12 mouse cellular contexts compared by ENCODE assay signal in the genomic region with DNA sequence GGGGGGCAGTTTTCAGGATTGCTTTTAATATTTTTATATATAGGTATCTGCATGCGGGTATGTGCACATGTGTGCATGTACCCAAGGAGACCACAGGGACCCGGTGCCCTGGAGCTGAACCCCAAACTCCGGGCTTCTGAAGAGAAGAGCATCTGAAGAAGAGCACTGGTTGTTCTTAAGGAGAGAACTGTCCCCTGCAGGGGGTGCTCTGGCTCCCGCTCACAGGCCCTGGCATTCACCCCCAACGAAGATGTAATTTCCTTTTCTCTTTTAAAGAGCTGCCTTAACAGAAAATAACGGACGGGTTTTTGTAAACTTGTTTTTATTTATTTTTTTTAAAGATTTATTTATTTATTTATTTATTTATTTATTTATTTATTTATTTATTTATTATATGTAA. TPM values are rescaled to one million over a fixed set of nuclear protein-coding genes. Genes with fewer than 3 reads are reported as not detected.
DNase-seq lines count a peak whose midpoint lies in the region; ATAC-seq and TF ChIP-seq lines count a peak whose summit lies in the region.
"Had no signal": no experiment of that assay in that cellular context is flagged by ENCODE, and none has a peak within 500 bp of the region (broad histone marks: within the 10 kb centered on the region; RNA-seq: fewer than 3 reads in every experiment).

No protein-coding gene starts in this region.

- no peak overlapping the region for H3K4me3 ChIP-seq in kidney, postnatal 0 days (replicated peaks; ENCODE audit: low read depth, low read length)
- H3K4me3 ChIP-seq: embryonic facial prominence, embryonic 15.5 days; heart, embryonic 13.5 days; hindbrain, embryonic 13.5 days; liver, embryonic 15.5 days; stomach, embryonic 15.5 days had no signal

- 69% methylated on average over 7 of the region's 7 CpGs for WGBS in kidney, postnatal 0 days

- H3K9ac ChIP-seq in kidney, postnatal 0 days (ENCODE audit: low read depth, low read length), result no peak overlapping the region
- H3K9ac ChIP-seq: embryonic facial prominence, embryonic 15.5 days; heart, embryonic 13.5 days; hindbrain, embryonic 13.5 days; liver, embryonic 15.5 days; stomach, embryonic 15.5 days had no signal

- H3K9me3 ChIP-seq in kidney, postnatal 0 days (replicated peaks; ENCODE audit: low read length), result no peaks in the 10 kb centered on the region
- H3K9me3 ChIP-seq: embryonic facial prominence, embryonic 15.5 days; heart, embryonic 13.5 days; hindbrain, embryonic 13.5 days; liver, embryonic 15.5 days; stomach, embryonic 15.5 days had no signal

- no peak for ATAC-seq in kidney, postnatal 0 days (replicated peaks; ENCODE audit: low FRiP score, low read depth)

- no peak overlapping the region for H3K27ac ChIP-seq in kidney, postnatal 0 days
- H3K27ac ChIP-seq: embryonic facial prominence, embryonic 15.5 days; heart, embryonic 13.5 days; hindbrain, embryonic 13.5 days; liver, embryonic 15.5 days; stomach, embryonic 15.5 days had no signal

- DNase-seq in kidney, postnatal 0 days (ENCODE audit: low spot score), result peak; percentile 22
- DNase-seq in kidney, adult 11 months, result no peak
- peak; percentile 70 for DNase-seq in 416B (ENCODE audit: low read depth)
- DNase-seq in A20 (ENCODE audit: low read depth, low spot score), result peak; percentile 52
- peak; percentile 32 for DNase-seq in induced T-regulatory cell, adult 2 months (ENCODE audit: low read depth)
- DNase-seq in natural killer cell, adult 2 months (ENCODE audit: low spot score in 2 of 2), result no peak
- no peak for DNase-seq in urinary bladder, postnatal 4 days (ENCODE audit: low spot score in 2 of 2)

- no peaks in the 10 kb centered on the region for H3K4me1 ChIP-seq in kidney, postnatal 0 days (replicated peaks; ENCODE audit: insufficient read depth, low read length)
- H3K4me1 ChIP-seq: embryonic facial prominence, embryonic 15.5 days; heart, embryonic 13.5 days; stomach, embryonic 15.5 days had no signal

- no peak for TF ChIP-seq CTCF in kidney, postnatal 0 days (IDR thresholded peaks at IDR 0.05; ENCODE audit: low read depth)

- no peaks in the 10 kb centered on the region for H3K27me3 ChIP-seq in kidney, postnatal 0 days (ENCODE audit: insufficient read depth, low read length)
- H3K27me3 ChIP-seq: embryonic facial prominence, embryonic 15.5 days; heart, embryonic 13.5 days; hindbrain, embryonic 13.5 days; liver, embryonic 15.5 days; stomach, embryonic 15.5 days had no signal

- no peak overlapping the region for H3K4me2 ChIP-seq in kidney, postnatal 0 days (ENCODE audit: low read length)
- H3K4me2 ChIP-seq: embryonic facial prominence, embryonic 15.5 days; hindbrain, embryonic 13.5 days; liver, embryonic 15.5 days; stomach, embryonic 15.5 days had no signal

- peaks cover 4% of the 10 kb centered on the region; the same call in 1 of the 2 replicates for H3K36me3 ChIP-seq in kidney, postnatal 0 days (ENCODE audit: insufficient read depth, low read length)
- H3K36me3 ChIP-seq: hindbrain, embryonic 13.5 days; stomach, embryonic 15.5 days had no signal

RNA-seq across cellular contexts. Expression of a gene that starts 46.0 kb away (rescaled TPM):
- 3.7 and 4.0 TPM in 2 replicates for polyA plus RNA-seq in kidney, postnatal 0 days (2015; fragmentation: Nextera tagmentation; extraction: Ambion mirVana)

Comparison
In these comparisons a context has a peak if more than half of its experiments do, and no peak if none do; other contexts are left out.
1. DNase-seq: peak in kidney, postnatal 0 days (single experiment), 416B (single experiment), A20 (single experiment) and induced T-regulatory cell, adult 2 months (single experiment); none in kidney, adult 11 months (single experiment), natural killer cell, adult 2 months (0 of 2) and urinary bladder, postnatal 4 days (0 of 2).